Comparison of ENCODE assay signal across 8 mouse cellular contexts in the genomic region with DNA sequence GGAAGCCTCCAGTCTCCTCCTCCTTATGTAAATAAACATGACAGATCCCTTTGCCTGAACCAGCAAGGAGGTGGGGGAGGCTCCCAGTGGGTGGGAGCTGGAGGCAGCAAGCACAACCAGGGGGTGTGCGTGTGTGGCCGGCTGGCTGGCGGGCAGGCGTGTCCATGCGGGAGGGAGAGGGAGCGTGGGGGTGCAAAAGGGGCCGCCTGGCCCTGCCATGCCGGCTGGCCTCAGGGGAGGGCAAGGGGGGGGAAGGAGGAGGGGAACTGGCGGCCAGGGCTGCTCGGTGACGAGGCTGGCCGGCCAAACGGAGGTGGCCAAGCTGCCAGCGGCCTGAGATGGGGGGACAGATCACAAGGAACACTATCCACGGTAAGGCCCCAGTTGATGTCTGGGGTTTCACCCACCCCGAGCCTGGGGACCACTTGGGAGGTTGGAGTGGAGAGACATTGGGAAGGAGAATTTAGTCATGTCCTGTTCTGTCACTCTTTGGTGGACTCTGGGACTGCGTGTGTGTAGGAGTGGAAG. TPM values are rescaled to one million over a fixed set of nuclear protein-coding genes. Genes with fewer than 3 reads are reported as not detected.
A peak's percentile ranks its signal among the peaks of the same experiment; 100 is the strongest.
DNase-seq lines count a peak whose midpoint lies in the region; ATAC-seq lines count a peak whose summit lies in the region.

No protein-coding gene starts in this region.

- 5% methylated on average over 17 of the region's 17 CpGs for WGBS in intestine, embryonic 16.5 days
- 5% methylated on average over 17 of the region's 17 CpGs for WGBS in limb, embryonic 11.5 days
- 4% methylated on average over 16 of the region's 17 CpGs for WGBS in midbrain, embryonic 12.5 days
- WGBS in stomach, embryonic 15.5 days: 1% methylated on average over 17 of the region's 17 CpGs

- peak; percentile 70 for DNase-seq in adrenal gland, postnatal 25 days
- peak; percentile 58 for DNase-seq in embryo, embryonic 9.5 days (ENCODE audit: extremely low spot score)
- DNase-seq in limb, embryonic 11.5 days (ENCODE audit: low spot score): peak; percentile 57

- H3K4me1 ChIP-seq in intestine, embryonic 16.5 days (ENCODE audit: control insufficient read depth, insufficient read depth, low read length): peaks cover 13% of the 10 kb centered on the region
- peaks cover 7% of the 10 kb centered on the region for H3K4me1 ChIP-seq in limb, embryonic 11.5 days (ENCODE audit: control insufficient read depth, insufficient read depth, low read length)
- H3K4me1 ChIP-seq in midbrain, embryonic 12.5 days: peaks cover 13% of the 10 kb centered on the region
- peaks cover 17% of the 10 kb centered on the region for H3K4me1 ChIP-seq in stomach, embryonic 15.5 days

- peak overlapping the region; percentile 41 for H3K4me3 ChIP-seq in intestine, embryonic 16.5 days (ENCODE audit: low read length)
- H3K4me3 ChIP-seq in limb, embryonic 11.5 days (ENCODE audit: low read depth, low read length): 0 out of 2 replicates have a peak overlapping the region, but pooled peaks have one; percentile 15
- peak overlapping the region; percentile 26; the same call in 1 of the 2 replicates for H3K4me3 ChIP-seq in midbrain, embryonic 12.5 days
- peak overlapping the region; percentile 27 for H3K4me3 ChIP-seq in stomach, embryonic 15.5 days (replicated peaks)

- H3K9me3 ChIP-seq in intestine, embryonic 16.5 days (ENCODE audit: control insufficient read depth, low read length): no peaks in the 10 kb centered on the region
- H3K9me3 ChIP-seq in limb, embryonic 11.5 days (ENCODE audit: control insufficient read depth, low read length): no peaks in the 10 kb centered on the region
- no peaks in the 10 kb centered on the region for H3K9me3 ChIP-seq in midbrain, embryonic 12.5 days
- no peaks in the 10 kb centered on the region for H3K9me3 ChIP-seq in stomach, embryonic 15.5 days

- no peaks in the 10 kb centered on the region for H3K36me3 ChIP-seq in intestine, embryonic 16.5 days (ENCODE audit: control insufficient read depth, insufficient read depth, low read length)
- H3K36me3 ChIP-seq in limb, embryonic 11.5 days (ENCODE audit: control insufficient read depth, insufficient read depth, low read length): no peaks in the 10 kb centered on the region
- no peaks in the 10 kb centered on the region for H3K36me3 ChIP-seq in midbrain, embryonic 12.5 days
- no peaks in the 10 kb centered on the region for H3K36me3 ChIP-seq in stomach, embryonic 15.5 days

- H3K9ac ChIP-seq in intestine, embryonic 16.5 days (ENCODE audit: low read depth, low read length): peak overlapping the region; percentile 56
- peak overlapping the region; percentile 54 for H3K9ac ChIP-seq in limb, embryonic 11.5 days (ENCODE audit: low read length)
- H3K9ac ChIP-seq in midbrain, embryonic 12.5 days (replicated peaks): peak overlapping the region; percentile 43
- no peak overlapping the region for H3K9ac ChIP-seq in stomach, embryonic 15.5 days

- no peaks in the 10 kb centered on the region for H3K27me3 ChIP-seq in intestine, embryonic 16.5 days (replicated peaks; ENCODE audit: control insufficient read depth, insufficient read depth, low read length)
- H3K27me3 ChIP-seq in limb, embryonic 11.5 days (ENCODE audit: control insufficient read depth, insufficient read depth, low read length): no peaks in the 10 kb centered on the region
- no peaks in the 10 kb centered on the region; the same call in 1 of the 2 replicates for H3K27me3 ChIP-seq in midbrain, embryonic 12.5 days
- H3K27me3 ChIP-seq in stomach, embryonic 15.5 days (replicated peaks): no peaks in the 10 kb centered on the region

- H3K4me2 ChIP-seq in intestine, embryonic 16.5 days (ENCODE audit: low read depth, low read length): peak overlapping the region; percentile 62
- H3K4me2 ChIP-seq in limb, embryonic 11.5 days (ENCODE audit: low read depth, severe bottlenecking): peak overlapping the region; percentile 44
- H3K4me2 ChIP-seq in midbrain, embryonic 12.5 days (replicated peaks): peak overlapping the region; percentile 52
- H3K4me2 ChIP-seq in stomach, embryonic 15.5 days: peak overlapping the region; percentile 52

- peak; percentile 23 for ATAC-seq in granulocyte monocyte progenitor cell, adult 5-6 weeks (replicated peaks; ENCODE audit: poor library complexity, severe bottlenecking)
- peak; percentile 90 for ATAC-seq in intestine, embryonic 16.5 days
- no peak for ATAC-seq in limb, embryonic 11.5 days (ENCODE audit: insufficient number of reproducible peaks, low FRiP score, low TSS enrichment, low read depth)
- peak; percentile 84 for ATAC-seq in midbrain, embryonic 12.5 days (ENCODE audit: low FRiP score, low read depth)
- ATAC-seq in stomach, embryonic 15.5 days (ENCODE audit: insufficient read depth, low FRiP score, low read depth): peak; percentile 62; the same call in 1 of the 2 replicates
- no peak for ATAC-seq in activated CD4-positive, CD25-positive, alpha-beta regulatory T cell, adult 4 months

- peak overlapping the region; percentile 71 for H3K27ac ChIP-seq in intestine, embryonic 16.5 days (ENCODE audit: low read length)
- no peak overlapping the region for H3K27ac ChIP-seq in limb, embryonic 11.5 days (replicated peaks; ENCODE audit: low read depth, low read length)
- H3K27ac ChIP-seq in midbrain, embryonic 12.5 days (replicated peaks): 0 out of 2 replicates have a peak overlapping the region, but pooled peaks have one; percentile 17
- H3K27ac ChIP-seq in stomach, embryonic 15.5 days: peak overlapping the region; percentile 38

RNA-seq across cellular contexts. Expression of a gene that starts 50.2 kb away (rescaled TPM):
- total RNA-seq in adrenal gland, postnatal 25 days (2021): 13.0 and 13.9 TPM in 2 replicates
- not detected in 2 replicates for total RNA-seq in granulocyte monocyte progenitor cell, adult 5-6 weeks (2014; fragmentation: Nextera tagmentation)
- total RNA-seq in granulocyte monocyte progenitor cell, adult 5-6 weeks (2017): 0.04 TPM in 1 of 2 replicates, not detected in the other
- polyA plus RNA-seq in intestine, embryonic 16.5 days (2015; fragmentation: Nextera tagmentation; extraction: Ambion mirVana): 3.7 and 4.2 TPM in 2 replicates
- polyA plus RNA-seq in limb, embryonic 11.5 days (2014; fragmentation: Nextera tagmentation; extraction: Ambion mirVana): 5.0 and 6.1 TPM in 2 replicates
- polyA plus RNA-seq in midbrain, embryonic 12.5 days (2016; fragmentation: Nextera tagmentation; extraction: Ambion mirVana): 4.8 and 5.2 TPM in 2 replicates
- 7.5 and 8.5 TPM in 2 replicates for polyA plus RNA-seq in stomach, embryonic 15.5 days (2015; fragmentation: Nextera tagmentation; extraction: Ambion mirVana)
- polyA plus RNA-seq in activated CD4-positive, CD25-positive, alpha-beta regulatory T cell, adult 4 months (2017; shearing (Covaris generic)): under 1 TPM in 1 of 2 experiments, not detected in 1; 0.32 TPM

Comparison
In these comparisons a context has a peak if more than half of its experiments do, and no peak if none do; other contexts are left out.
1. ATAC-seq: peak in granulocyte monocyte progenitor cell, adult 5-6 weeks (single experiment), intestine, embryonic 16.5 days (single experiment), midbrain, embryonic 12.5 days (single experiment) and stomach, embryonic 15.5 days (single experiment); none in limb, embryonic 11.5 days (single experiment) and activated CD4-positive, CD25-positive, alpha-beta regulatory T cell, adult 4 months (single experiment).
2. Peak in every context shown above with its lines, with median percentiles within 50 percentile points of each other: DNase-seq, H3K4me2 ChIP-seq and H3K4me3 ChIP-seq.